Mouse (Mus musculus): Measurements from ENCODE around the gene Avil. TPM values are rescaled to one million over a fixed set of nuclear protein-coding genes. Genes with fewer than 3 reads are reported as not detected.

The Avil gene
- total and polyA plus RNA-seq, 3 experiments: 10.1 to 49.7 (median 16.0) TPM

- no peak for DNase-seq (ENCODE audit: low read depth, low spot score)
- H3K79me2 ChIP-seq (ENCODE audit: control insufficient read depth, insufficient read depth, low read length, poor library complexity): peaks cover 20% of the 10 kb centered on the region
- H3K9ac ChIP-seq (ENCODE audit: control insufficient read depth, low read depth, low read length, poor library complexity, severe bottlenecking): no peak overlapping the region
- no peak for TF ChIP-seq MYC (IDR thresholded peaks at IDR 0.05; ENCODE audit: low read depth, low read length)
- no peak for TF ChIP-seq CTCF (IDR thresholded peaks at IDR 0.05 in 2 of 3, conservative IDR thresholded peaks at IDR 0.05 in 1 of 3; ENCODE audit: control insufficient read depth in 1 of 3, insufficient read depth in 1 of 3, low read depth in 2 of 3, low read length in 3 of 3, poor library complexity in 1 of 3, severe bottlenecking in 1 of 3)
- no peak for TF ChIP-seq USF2 (IDR thresholded peaks at IDR 0.05; ENCODE audit: borderline replicate concordance in 1 of 2, insufficient read depth in 1 of 2, low read depth in 1 of 2, low read length in 2 of 2)
- TF ChIP-seq BHLHE40 (IDR thresholded peaks at IDR 0.05; ENCODE audit: borderline replicate concordance, low read depth, low read length): no peak
- no peak for TF ChIP-seq TBP (IDR thresholded peaks at IDR 0.05; ENCODE audit: low read depth, low read length)
- no peak overlapping the region for H3K4me3 ChIP-seq (ENCODE audit: control insufficient read depth in 1 of 2, insufficient read depth in 1 of 2, low read depth in 2 of 2, low read length in 2 of 2)
- peaks cover 0 to 17% of the 10 kb centered on the region in 2 experiments; a peak in 2 of 4 replicates for H3K4me1 ChIP-seq (ENCODE audit: control insufficient read depth in 1 of 2, insufficient read depth in 2 of 2, low read length in 2 of 2)
- peaks cover 0 to 5% of the 10 kb centered on the region in 2 experiments; a peak in 2 of 4 replicates for H3K36me3 ChIP-seq (ENCODE audit: control insufficient read depth in 1 of 2, insufficient read depth in 2 of 2, low read length in 2 of 2)
- H3K9me3 ChIP-seq (replicated peaks; ENCODE audit: insufficient read depth, low read length): no peaks in the 10 kb centered on the region
- peaks cover 0 to 11% of the 10 kb centered on the region in 2 experiments; a peak in 3 of 4 replicates for H3K27me3 ChIP-seq (ENCODE audit: control insufficient read depth in 1 of 2, insufficient read depth in 2 of 2, low read length in 2 of 2)
- H3K27ac ChIP-seq (ENCODE audit: control insufficient read depth, low read depth, low read length): no peak overlapping the region
Observed at GRCm38 (mm10) chr10:126977076-126977475, 23.4 kb upstream of the Avil start.

- Histone ChIP-seq H3K4me3 (ENCODE audit: control insufficient read depth in 1 of 2, insufficient read depth in 1 of 2, low read depth in 2 of 2, low read length in 2 of 2) (peak within 1 kb of the TSS; percentile 90 to 100), H3K9ac (ENCODE audit: control insufficient read depth, low read depth, low read length, poor library complexity, severe bottlenecking) (peak within 1 kb of the TSS; percentile 97), H3K27ac (ENCODE audit: control insufficient read depth, low read depth, low read length) (peak within 1 kb of the TSS; percentile 79), H3K27me3 (ENCODE audit: control insufficient read depth in 1 of 2, insufficient read depth in 2 of 2, low read length in 2 of 2) (peaks cover 0 to 8% of the 10 kb centered on the region in 2 experiments; a peak in 3 of 4 replicates), H3K4me1 (ENCODE audit: control insufficient read depth in 1 of 2, insufficient read depth in 2 of 2, low read length in 2 of 2) (peaks cover 0 to 17% of the 10 kb centered on the region in 2 experiments; a peak in 2 of 4 replicates), H3K79me2 (ENCODE audit: control insufficient read depth, insufficient read depth, low read length, poor library complexity) (peaks cover 28% of the 10 kb centered on the region), H3K36me3 (ENCODE audit: control insufficient read depth in 1 of 2, insufficient read depth in 2 of 2, low read length in 2 of 2) (peaks cover 0 to 5% of the 10 kb centered on the region in 2 experiments; a peak in 2 of 4 replicates), H3K9me3 (replicated peaks; ENCODE audit: insufficient read depth, low read length) (no peaks in the 10 kb centered on the region)
- peak; percentile 99 for DNase-seq (ENCODE audit: low read depth, low spot score)
- TF ChIP-seq JUND (IDR thresholded peaks at IDR 0.05; ENCODE audit: low read depth, low read length) (no peak), ZKSCAN1 (IDR thresholded peaks at IDR 0.05; ENCODE audit: low read depth, low read length) (no peak), TAL1 (IDR thresholded peaks at IDR 0.05; ENCODE audit: low read length) (no peak), GABPA (IDR thresholded peaks at IDR 0.05; ENCODE audit: low read depth, low read length) (no peak), USF2 (IDR thresholded peaks at IDR 0.05; ENCODE audit: borderline replicate concordance in 1 of 2, insufficient read depth in 1 of 2, low read depth in 1 of 2, low read length in 2 of 2) (no peak), GATA1 (IDR thresholded peaks at IDR 0.05; ENCODE audit: low read depth, low read length) (no peak), MAZ (IDR thresholded peaks at IDR 0.05; ENCODE audit: low read depth, low read length) (peak; percentile 78; the same call in 1 of the 2 replicates), POLR2AphosphoS2 (IDR thresholded peaks at IDR 0.05; ENCODE audit: low read length) (no peak), USF1 (IDR thresholded peaks at IDR 0.05; ENCODE audit: low read depth, low read length) (no peak), HCFC1 (IDR thresholded peaks at IDR 0.05; ENCODE audit: low read depth, low read length) (0 out of 2 replicates have a peak, but pooled peaks have one; percentile 8), CHD2 (IDR thresholded peaks at IDR 0.05; ENCODE audit: low read length) (no peak), POLR2AphosphoS5 (IDR thresholded peaks at IDR 0.05; ENCODE audit: borderline replicate concordance, low read depth, low read length) (no peak), NELFE (IDR thresholded peaks at IDR 0.05; ENCODE audit: low read depth, low read length) (peak; percentile 58), ZC3H11A (IDR thresholded peaks at IDR 0.05; ENCODE audit: low read depth, low read length) (no peak), UBTF (IDR thresholded peaks at IDR 0.05; ENCODE audit: borderline replicate concordance, insufficient read depth, low read depth, low read length) (0 out of 2 replicates have a peak, but pooled peaks have one; percentile 20), BHLHE40 (IDR thresholded peaks at IDR 0.05; ENCODE audit: borderline replicate concordance, low read depth, low read length) (no peak), RAD21 (IDR thresholded peaks at IDR 0.05; ENCODE audit: low read depth, low read length) (no peak), CTCF (IDR thresholded peaks at IDR 0.05 in 2 of 3, conservative IDR thresholded peaks at IDR 0.05 in 1 of 3; ENCODE audit: control insufficient read depth in 1 of 3, insufficient read depth in 1 of 3, low read depth in 2 of 3, low read length in 3 of 3, poor library complexity in 1 of 3, severe bottlenecking in 1 of 3) (no peak), CHD1 (IDR thresholded peaks at IDR 0.05; ENCODE audit: low read depth, low read length) (no peak), MYB (IDR thresholded peaks at IDR 0.05; ENCODE audit: low read depth, low read length) (no peak), ELF1 (IDR thresholded peaks at IDR 0.05; ENCODE audit: low read depth, low read length) (peak; percentile 46), SIN3A (IDR thresholded peaks at IDR 0.05; ENCODE audit: low read length) (peak; percentile 64), MAX (IDR thresholded peaks at IDR 0.05; ENCODE audit: low read length) (peak; percentile 26; the same call in 1 of the 2 replicates), MXI1 (IDR thresholded peaks at IDR 0.05; ENCODE audit: low read depth, low read length) (no peak), MAFK (IDR thresholded peaks at IDR 0.05; ENCODE audit: borderline replicate concordance, low read depth, low read length) (no peak), KAT2A (conservative IDR thresholded peaks at IDR 0.05; ENCODE audit: low read depth, low read length) (no peak), TCF12 (IDR thresholded peaks at IDR 0.05; ENCODE audit: low read depth, low read length) (0 out of 2 replicates have a peak, but pooled peaks have one; percentile 10)
Observed at GRCm38 (mm10) chr10:126978277-126978994, 22.1 kb upstream of the Avil start, which contains the start of gene Ctdsp2. Gene Ctdsp2, plus strand, starts transcription at chr10:126978717.
